Mouse (Mus musculus) cerebellum, adult 18-20 months (tissue): ENCODE measurements around the gene Macc1.
A peak's percentile ranks its signal among the peaks of the same experiment; 100 is the strongest.

Experiments
- DNase-seq, 2 experiments: peaks; one replicate each; pipeline ENCODE4 v3.0.0; 2021

The Macc1 gene

GRCm38 (mm10) chr12:119387925-119388324 lies 73.9 kb downstream of the Macc1 start:
- DNase-seq = no peak

- DNase-seq = no peak
Measured at GRCm38 (mm10) chr12:119390192-119390684, 76.2 kb downstream of the Macc1 start.

- DNase-seq = no peak
Measured at GRCm38 (mm10) chr12:119398046-119398659, 84.1 kb downstream of the Macc1 start.

GRCm38 (mm10) chr12:119402273-119402672 lies 88.2 kb downstream of the Macc1 start:
- no peak for DNase-seq

GRCm38 (mm10) chr12:119402796-119403195 lies 88.7 kb downstream of the Macc1 start:
- DNase-seq = no peak

GRCm38 (mm10) chr12:119404810-119405209 lies 90.7 kb downstream of the Macc1 start:
- DNase-seq = no peak

GRCm38 (mm10) chr12:119410522-119410921 lies 96.5 kb downstream of the Macc1 start:
- no peak for DNase-seq

GRCm38 (mm10) chr12:119410956-119411355 lies 96.9 kb downstream of the Macc1 start:
- DNase-seq = no peak

- DNase-seq = no peak
Measured at GRCm38 (mm10) chr12:119411982-119412381, 97.9 kb downstream of the Macc1 start.

- no peak for DNase-seq
Measured at GRCm38 (mm10) chr12:119415900-119416299, 101.8 kb downstream of the Macc1 start.

GRCm38 (mm10) chr12:119425749-119426148 lies 111.7 kb downstream of the Macc1 start:
- no peak for DNase-seq

- DNase-seq = no peak
Measured at GRCm38 (mm10) chr12:119426182-119426886, 112.3 kb downstream of the Macc1 start.

- DNase-seq = peak; percentile 3 to 7
Measured at GRCm38 (mm10) chr12:119426887-119427204, 112.8 kb downstream of the Macc1 start.

- DNase-seq = no peak
Measured at GRCm38 (mm10) chr12:119440720-119441119, 126.7 kb downstream of the Macc1 start.

GRCm38 (mm10) chr12:119450116-119450515 lies 136.0 kb downstream of the Macc1 start:
- DNase-seq = no peak

- DNase-seq = no peak
Measured at GRCm38 (mm10) chr12:119451232-119451631, 137.2 kb downstream of the Macc1 start.

GRCm38 (mm10) chr12:119454076-119454475 lies 140.0 kb downstream of the Macc1 start:
- no peak for DNase-seq

GRCm38 (mm10) chr12:119464040-119464939 lies 150.2 kb downstream of the Macc1 start:
- DNase-seq = no peak

GRCm38 (mm10) chr12:119464940-119465245 lies 150.8 kb downstream of the Macc1 start:
- no peak for DNase-seq

- DNase-seq = no peak
Measured at GRCm38 (mm10) chr12:119467656-119468055, 153.6 kb downstream of the Macc1 start.

GRCm38 (mm10) chr12:119470260-119470659 lies 156.2 kb downstream of the Macc1 start:
- DNase-seq = no peak

GRCm38 (mm10) chr12:119483296-119483695 lies 169.2 kb downstream of the Macc1 start:
- DNase-seq = no peak

GRCm38 (mm10) chr12:119483922-119484631 lies 170.0 kb downstream of the Macc1 start:
- DNase-seq = no peak
